Mouse (Mus musculus) NIH3T3 (cell line): ENCODE measurements at regions not wholly inside any gene's neighbourhood (a gene's known extent, or its start where the extent isn't known, plus 50 kb on each side); places are given as distances from the start of the nearest gene placed in this dataset.

Experiments used
- DNase-seq: peaks from one replicate; pipeline ENCODE4 v3.0.0-alpha.2; 2012; ENCODE audit warnings: low read depth

- DNase-seq = peak; percentile 53
These were observed 52.6 kb upstream of the Ptgfrn start for GRCm38 (mm10) chr3:101162536-101163159.

- no peak for DNase-seq
These were observed 52.0 kb upstream of the Ptgfrn start for GRCm38 (mm10) chr3:101161941-101162531.

- peak; percentile 49 for DNase-seq
These were observed 51.4 kb upstream of the Ptgfrn start for GRCm38 (mm10) chr3:101161421-101161940.
